25 mouse cellular contexts compared by ENCODE assay signal in genomic region chr2:104886109-104886508, GRCm38 (mm10). TPM values are rescaled to one million over a fixed set of nuclear protein-coding genes. Genes with fewer than 3 reads are reported as not detected.
"Had no signal": no experiment of that assay in that cellular context is flagged by ENCODE, and none has a peak within 500 bp of the region (broad histone marks: within the 10 kb centered on the region; RNA-seq: fewer than 3 reads in every experiment).

No protein-coding gene starts in this region.

- ATAC-seq: liver, postnatal 0 days; lung, postnatal 0 days; midbrain, embryonic 13.5 days; midbrain, embryonic 16.5 days had no signal

- H3K9me3 ChIP-seq: midbrain, embryonic 10.5 days; midbrain, embryonic 13.5 days; neural tube, embryonic 13.5 days had no signal

- H3K4me1 ChIP-seq: midbrain, embryonic 10.5 days; midbrain, embryonic 13.5 days; neural tube, embryonic 13.5 days had no signal

- H3K27ac ChIP-seq: liver, embryonic 14.5 days; midbrain, embryonic 10.5 days; midbrain, embryonic 13.5 days; neural tube, embryonic 13.5 days; stomach, postnatal 0 days had no signal

- H3K9ac ChIP-seq: liver, embryonic 14.5 days; liver, postnatal 0 days; lung, embryonic 14.5 days; midbrain, embryonic 13.5 days; neural tube, embryonic 13.5 days had no signal

- H3K36me3 ChIP-seq: midbrain, embryonic 10.5 days; midbrain, embryonic 13.5 days; neural tube, embryonic 13.5 days had no signal

- DNase-seq: kidney, adult 18-20 months; kidney, adult 9 months; kidney, postnatal 14 days; kidney, postnatal 4 days; liver, postnatal 0 days; lung, embryonic 14.5 days; right cerebral cortex, adult 18-20 months; right cerebral cortex, postnatal 14 days; right cerebral cortex, postnatal 4 days; thymus, adult 2 months; thymus, postnatal 14 days; thymus, postnatal 4 days had no signal

- H3K4me2 ChIP-seq: lung, embryonic 14.5 days; midbrain, embryonic 13.5 days; neural tube, embryonic 13.5 days had no signal

- H3K27me3 ChIP-seq: neural tube, embryonic 13.5 days had no signal

- H3K4me3 ChIP-seq: megakaryocyte, embryonic 14.5 days; midbrain, embryonic 10.5 days; midbrain, embryonic 13.5 days; myocyte; neural tube, embryonic 13.5 days had no signal

RNA-seq across cellular contexts. Expression of gene Ccdc73, which starts 18.5 kb away (rescaled TPM):
- total RNA-seq: layer of hippocampus, adult 18-20 months; left cerebral cortex, postnatal 25 days; neutrophil, adult 5-6 weeks had no signal
- polyA plus RNA-seq: liver, adult 2 months had no signal
